Mouse (Mus musculus): ENCODE measurements at regions not wholly inside any gene's neighbourhood (a gene's known extent, or its start where the extent isn't known, plus 50 kb on each side); places are given as distances from the start of the nearest gene placed in this dataset.

DNA sequence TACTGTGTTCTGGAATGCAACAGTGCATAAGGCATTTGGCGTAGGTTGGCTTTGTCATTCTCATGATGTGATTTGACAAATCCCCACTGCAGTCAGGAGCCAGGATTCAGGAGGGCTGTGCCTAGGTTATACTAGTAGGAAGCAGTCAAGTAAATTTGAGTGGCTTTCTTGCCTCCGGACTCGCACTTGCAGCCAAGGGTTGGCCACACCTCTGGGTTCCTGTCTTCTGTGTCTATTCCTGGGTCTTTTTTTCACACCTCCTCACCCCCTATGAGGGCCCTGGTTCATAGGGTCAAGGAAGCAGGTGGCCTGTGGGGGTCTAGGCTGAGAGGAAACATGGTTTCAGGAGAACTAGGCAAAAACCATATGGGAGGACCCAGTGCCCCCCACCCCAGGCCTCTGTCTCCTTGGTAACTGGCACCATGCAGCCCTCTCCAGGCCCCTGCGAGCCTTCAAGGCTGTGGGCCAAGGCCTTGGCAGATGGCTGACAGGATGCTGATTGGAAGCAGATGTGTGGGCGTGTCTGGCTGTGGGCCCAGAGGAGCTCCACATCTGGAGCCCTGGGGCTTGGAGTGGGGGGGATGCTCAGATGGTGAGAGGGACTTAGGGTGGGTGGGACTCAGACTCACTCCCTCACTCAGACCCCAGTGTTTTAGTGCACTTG is 195.7 kb downstream of the Rgs3 start:
- TF ChIP-seq CTCF (IDR thresholded peaks at IDR 0.05; ENCODE audit: control insufficient read depth, insufficient read depth, insufficient replicate concordance, low read depth, low read length): no peak
- TF ChIP-seq POLR2A (IDR thresholded peaks at IDR 0.05; ENCODE audit: control insufficient read depth, low read depth, low read length): no peak

Data from testis, adult 2 months (tissue).